Mouse (Mus musculus) limb, embryonic 12.5 days (tissue): ENCODE data around the gene Cyp2a12. TPM values are rescaled to one million over a fixed set of nuclear protein-coding genes. Genes with fewer than 3 reads are reported as not detected.
A peak's percentile ranks its signal among the peaks of the same experiment; 100 is the strongest.
"Not testable (repeated sequence)": the region's sequence is repeated elsewhere in the genome, so short reads cannot be mapped to it uniquely, and the experiment has no call there.

Experiments used
- ATAC-seq: fragments of 200-750 bp; cut with Nextera tagmentation; 2 replicates; pipeline ENCODE4 v1.8.0; 2017; ENCODE audit warnings: low read depth, moderate TSS enrichment; ENCODE audit not compliant: insufficient number of reproducible peaks, insufficient read depth, low FRiP score, low TSS enrichment
- H3K27ac ChIP-seq: fragments of 300-500 bp; sonication (generic); 2 replicates; pipeline ENCODE4 v1.5.1; 2016; ENCODE audit warnings: mild to moderate bottlenecking, moderate library complexity
- H3K27me3 ChIP-seq: fragments of 300-500 bp; sonication (generic); 2 replicates; pipeline ENCODE4 v1.6.1; 2016; ENCODE audit warnings: mild to moderate bottlenecking, moderate library complexity
- H3K36me3 ChIP-seq: fragments of 300-500 bp; sonication (generic); 2 replicates; pipeline ENCODE4 v1.6.1; 2016; ENCODE audit warnings: mild to moderate bottlenecking, moderate library complexity
- H3K4me1 ChIP-seq: fragments of 300-500 bp; sonication (generic); replicated peaks from 2 replicates; pipeline ENCODE4 v1.6.1; 2016
- H3K4me2 ChIP-seq: fragments of 300-500 bp; sonication (generic); 2 replicates; pipeline ENCODE4 v1.6.1; 2016; ENCODE audit warnings: mild to moderate bottlenecking, moderate library complexity
- H3K4me3 ChIP-seq: fragments of 300-500 bp; sonication (generic); replicated peaks from 2 replicates; pipeline ENCODE4 v1.5.1; 2016; ENCODE audit warnings: mild to moderate bottlenecking
- H3K9ac ChIP-seq: fragments of 300-500 bp; sonication (generic); replicated peaks from 2 replicates; pipeline ENCODE4 v1.6.1; 2016; ENCODE audit warnings: mild to moderate bottlenecking, moderate library complexity
- H3K9me3 ChIP-seq: fragments of 300-500 bp; sonication (generic); 2 replicates; pipeline ENCODE4 v1.6.1; 2016; ENCODE audit warnings: mild to moderate bottlenecking, moderate library complexity
- WGBS: fragments of 180-500 bp; shearing (Covaris S2); methylation state at CpG from one replicate; pipeline ENCODE4 v1.1.7; 2016; 5-methylcytosine and 5-hydroxymethylcytosine counted together
- polyA plus RNA-seq: library from polyadenylated mRNA; unstranded; fragments of >200 nt; fragmentation: Nextera tagmentation; extraction: Ambion mirVana; gene quantifications from 2 replicates; pipeline ENCODE4 v1.2.1, GENCODE M21; 2016

Gene Cyp2a12
- not detected in 2 replicates for polyA plus RNA-seq

- ATAC-seq = no peak
- H3K36me3 ChIP-seq = no peaks in the 10 kb centered on the region
- WGBS = 76% methylated on average over 2 of the region's 2 CpGs
Observed at GRCm38 (mm10) chr7:27028789-27029188, at the start of gene Cyp2a12. Gene Cyp2a12, plus strand, starts transcription at chr7:27029081.

GRCm38 (mm10) chr7:26981464-26981863, 47.4 kb upstream of the Cyp2a12 start:
- not testable (repeated sequence) for H3K9me3 ChIP-seq, H3K27me3 ChIP-seq, H3K4me1 ChIP-seq, ATAC-seq, H3K9ac ChIP-seq, H3K4me2 ChIP-seq, H3K4me3 ChIP-seq, H3K27ac ChIP-seq, H3K36me3 ChIP-seq
- 78% methylated on average over 2 of the region's 2 CpGs for WGBS

More at GRCm38 (mm10) chr7:27028789-27029188, at the start of gene Cyp2a12:
- Histone ChIP-seq H3K27ac (no peak within 1 kb of the TSS), H3K4me2 (no peak within 1 kb of the TSS), H3K27me3 (no peaks in the 10 kb centered on the region), H3K9ac (no peak within 1 kb of the TSS), H3K4me3 (no peak within 1 kb of the TSS), H3K4me1 (no peaks in the 10 kb centered on the region), H3K9me3 (no peaks in the 10 kb centered on the region)

GRCm38 (mm10) chr7:26981937-26982336, 46.9 kb upstream of the Cyp2a12 start:
- 88% methylated on average over 1 of the region's 1 CpGs for WGBS

GRCm38 (mm10) chr7:26982551-26982950, 46.3 kb upstream of the Cyp2a12 start:
- H3K9me3 ChIP-seq = no peaks in the 10 kb centered on the region
- H3K36me3 ChIP-seq = no peaks in the 10 kb centered on the region
- no peak overlapping the region for H3K27ac ChIP-seq
- ATAC-seq = no peak
- H3K9ac ChIP-seq = no peak overlapping the region
- H3K27me3 ChIP-seq = no peaks in the 10 kb centered on the region
- H3K4me1 ChIP-seq = no peaks in the 10 kb centered on the region
- no peak overlapping the region for H3K4me2 ChIP-seq
- H3K4me3 ChIP-seq = no peak overlapping the region
- 30% methylated on average over 1 of the region's 1 CpGs for WGBS

More at GRCm38 (mm10) chr7:26981937-26982336, 46.9 kb upstream of the Cyp2a12 start:
- H3K9ac ChIP-seq, H3K36me3 ChIP-seq, H3K9me3 ChIP-seq, H3K4me1 ChIP-seq, ATAC-seq, H3K27me3 ChIP-seq, H3K27ac ChIP-seq, H3K4me2 ChIP-seq, H3K4me3 ChIP-seq: not testable (repeated sequence)

GRCm38 (mm10) chr7:26983151-26983550, 45.7 kb upstream of the Cyp2a12 start:
- not testable (repeated sequence) for H3K4me1 ChIP-seq, H3K4me2 ChIP-seq, H3K27ac ChIP-seq, H3K4me3 ChIP-seq, ATAC-seq, H3K36me3 ChIP-seq, H3K27me3 ChIP-seq, H3K9me3 ChIP-seq, H3K9ac ChIP-seq
- 40% methylated on average over 1 of the region's 1 CpGs for WGBS

- not testable (repeated sequence) for H3K27ac ChIP-seq, H3K9ac ChIP-seq, H3K9me3 ChIP-seq, H3K4me3 ChIP-seq, H3K36me3 ChIP-seq, H3K4me2 ChIP-seq, ATAC-seq, H3K27me3 ChIP-seq, H3K4me1 ChIP-seq
Observed at GRCm38 (mm10) chr7:27026581-27026980, 2.3 kb upstream of the Cyp2a12 start.

GRCm38 (mm10) chr7:27048886-27049285, 20.0 kb downstream of the Cyp2a12 start:
- H3K4me1 ChIP-seq, H3K36me3 ChIP-seq, H3K27me3 ChIP-seq, H3K9me3 ChIP-seq, ATAC-seq, H3K4me2 ChIP-seq, H3K9ac ChIP-seq, H3K4me3 ChIP-seq, H3K27ac ChIP-seq: not testable (repeated sequence)
- WGBS = 74% methylated on average over 1 of the region's 1 CpGs

GRCm38 (mm10) chr7:27059333-27059732, 30.5 kb downstream of the Cyp2a12 start:
- not testable (repeated sequence) for H3K4me2 ChIP-seq, ATAC-seq, H3K4me3 ChIP-seq, H3K9me3 ChIP-seq, H3K27me3 ChIP-seq, H3K9ac ChIP-seq, H3K4me1 ChIP-seq, H3K36me3 ChIP-seq, H3K27ac ChIP-seq
- 94% methylated on average over 2 of the region's 2 CpGs for WGBS

- not testable (repeated sequence) for H3K27me3 ChIP-seq, H3K36me3 ChIP-seq, ATAC-seq, H3K27ac ChIP-seq, H3K4me2 ChIP-seq, H3K4me3 ChIP-seq, H3K9me3 ChIP-seq, H3K4me1 ChIP-seq, H3K9ac ChIP-seq
Observed at GRCm38 (mm10) chr7:27059896-27060295, 31.0 kb downstream of the Cyp2a12 start.

- Histone ChIP-seq H3K4me1 (no peaks in the 10 kb centered on the region), H3K36me3 (no peaks in the 10 kb centered on the region), H3K4me3 (no peak overlapping the region), H3K27ac (no peak overlapping the region), H3K27me3 (no peaks in the 10 kb centered on the region), H3K9ac (no peak overlapping the region), H3K9me3 (no peaks in the 10 kb centered on the region), H3K4me2 (no peak overlapping the region)
- no peak for ATAC-seq
- WGBS = 81% methylated on average over 1 of the region's 1 CpGs
Observed at GRCm38 (mm10) chr7:27078641-27079040, 49.8 kb downstream of the Cyp2a12 start.

- H3K4me3 ChIP-seq = no peak overlapping the region
- no peaks in the 10 kb centered on the region for H3K27me3 ChIP-seq
- ATAC-seq = peak; percentile 93
- no peak overlapping the region for H3K4me2 ChIP-seq
- peak overlapping the region; percentile 66; the same call in 1 of the 2 replicates for H3K27ac ChIP-seq
- WGBS = 35% methylated on average over 2 of the region's 2 CpGs
- no peaks in the 10 kb centered on the region for H3K36me3 ChIP-seq
- no peak overlapping the region for H3K9ac ChIP-seq
- no peaks in the 10 kb centered on the region for H3K9me3 ChIP-seq
- no peaks in the 10 kb centered on the region for H3K4me1 ChIP-seq
Observed at GRCm38 (mm10) chr7:27081625-27082024, 52.7 kb downstream of the Cyp2a12 start.
